Mouse (Mus musculus) gastrocnemius, postnatal 4 days (tissue): Measurements from ENCODE around the gene Tas2r106. TPM values are rescaled to one million over a fixed set of nuclear protein-coding genes. Genes with fewer than 3 reads are reported as not detected.

Experiments used
- DNase-seq, 2 experiments: peaks; one replicate each; pipeline ENCODE4 v3.0.0; 2021 to 2022; ENCODE audit warnings: low spot score in 2 of 2, mixed read lengths in 2 of 2
- long read RNA-seq, 2 experiments: library from polyadenylated mRNA; stranded (forward); transcript quantifications; one replicate each; pipeline ENCODE4 v2.0.0; 2021
- total RNA-seq, 2 experiments: library from RNA; stranded (reverse); gene quantifications; 2 replicates each; pipeline ENCODE4 v1.2.3; 2021

Gene Tas2r106
- not detected for total RNA-seq
- long read RNA-seq, experiment 1 = 0 reads
- long read RNA-seq, experiment 2 = 0 reads

GRCm38 (mm10) chr6:131678786-131679185 is at the start of gene Tas2r106:
Gene Tas2r106 (minus strand): TSS chr6:131678886.
- no peak for DNase-seq

- DNase-seq = no peak
Observed at GRCm38 (mm10) chr6:131712803-131713202, 34.1 kb upstream of the Tas2r106 start.

GRCm38 (mm10) chr6:131689963-131690362 is 11.3 kb upstream of the Tas2r106 start, which contains the start of gene Tas2r114:
Gene Tas2r114 (minus strand): TSS chr6:131690063.
- DNase-seq = no peak

GRCm38 (mm10) chr6:131687395-131687794 is 8.7 kb upstream of the Tas2r106 start, which contains the start of gene Tas2r105:
Gene Tas2r105 (minus strand): TSS chr6:131687495.
- no peak for DNase-seq

DNA sequence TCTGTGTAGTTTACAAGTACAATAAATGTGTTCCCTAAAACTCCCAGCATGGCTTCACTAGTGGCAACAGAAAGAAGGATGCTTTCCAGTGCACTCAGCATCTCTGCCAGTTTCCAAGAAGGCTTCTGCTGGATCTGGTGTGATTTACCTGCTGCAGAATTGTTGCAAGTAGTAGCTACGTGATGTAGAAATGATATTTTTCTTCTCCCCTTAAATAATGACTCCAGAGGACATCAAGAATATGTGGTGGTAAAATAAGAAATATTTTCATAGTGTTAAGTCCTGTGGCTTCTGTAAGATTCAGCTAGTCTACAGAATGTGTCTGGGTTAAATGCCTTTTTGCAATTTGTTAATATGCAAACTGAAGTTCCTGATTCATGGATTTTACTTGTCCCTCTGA is 7.0 kb upstream of the Tas2r106 start, which contains the start of gene Tas2r104:
Gene Tas2r104 (minus strand): TSS at position 101 of the 400 bp plus-strand sequence.
- no peak for DNase-seq

GRCm38 (mm10) chr6:131660049-131660448 is 18.6 kb downstream of the Tas2r106 start, which contains the start of gene Tas2r107:
Gene Tas2r107 (minus strand): TSS chr6:131660149.
- DNase-seq = no peak

DNA sequence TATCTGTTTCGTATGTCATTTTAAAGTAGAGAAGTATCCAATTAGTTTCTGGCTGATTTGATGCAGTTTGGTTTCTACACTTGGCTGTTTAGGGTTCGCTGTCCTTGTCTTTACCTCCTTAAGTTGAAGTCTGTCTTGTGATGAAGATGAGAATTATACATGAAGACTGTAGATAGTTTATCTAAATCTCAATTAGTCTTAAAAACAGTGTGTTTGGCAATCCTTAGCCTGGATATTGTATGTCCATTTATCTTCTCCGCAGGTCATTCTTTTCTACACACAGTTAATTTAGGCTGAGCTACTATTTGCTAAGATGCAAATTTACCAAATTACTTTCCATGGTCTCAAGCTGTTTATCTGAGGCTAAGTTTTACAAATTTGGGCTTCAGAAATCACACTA is 47.9 kb downstream of the Tas2r106 start, which contains the start of gene Tas2r130:
Gene Tas2r130 (minus strand): TSS at position 101 of the 400 bp plus-strand sequence.
- no peak for DNase-seq

Other genes with a start within 250 kb of the Tas2r106 start
- gene 5430401F13Rik, start 192.5 kb downstream of the Tas2r106 start, total RNA-seq = not detected
- not detected for gene Gm6619, start 192.5 kb downstream of the Tas2r106 start, total RNA-seq
- not detected for gene Tas2r130, start 48.0 kb downstream of the Tas2r106 start, total RNA-seq
- not detected for gene Tas2r107, start 18.7 kb downstream of the Tas2r106 start, total RNA-seq
- gene Tas2r104, start 6.9 kb upstream of the Tas2r106 start, total RNA-seq = not detected
- not detected for gene Tas2r105, start 8.6 kb upstream of the Tas2r106 start, total RNA-seq
- gene Tas2r114, start 11.2 kb upstream of the Tas2r106 start, total RNA-seq = not detected